Mouse (Mus musculus): ENCODE measurements around the gene CK137956.

The CK137956 gene

DNA sequence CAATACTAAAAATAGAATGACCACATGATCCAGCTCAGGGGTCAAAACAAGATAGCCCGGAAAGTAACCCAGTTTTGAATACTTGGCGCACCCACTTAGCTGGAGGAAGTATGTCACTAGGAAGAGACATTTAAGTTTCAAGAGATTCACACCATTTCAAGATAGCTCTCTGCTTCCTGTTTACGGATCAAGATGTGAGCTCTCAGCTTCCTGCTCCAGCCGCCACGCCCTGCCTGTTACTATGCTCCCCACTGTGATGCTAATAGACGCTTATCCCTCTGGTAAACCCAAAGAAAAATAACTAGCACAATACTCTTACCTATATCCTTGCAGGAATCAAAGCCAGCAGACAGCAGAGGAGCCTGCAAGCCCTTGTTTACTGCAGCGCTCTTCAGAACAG is 57.2 kb downstream of the CK137956 start:
- DNase-seq (ENCODE audit: low spot score), result no peak

- DNase-seq (ENCODE audit: low spot score), result no peak
Measured at GRCm38 (mm10) chr4:127907151-127907550, 63.6 kb downstream of the CK137956 start.

GRCm38 (mm10) chr4:127903954-127904353 is 66.8 kb downstream of the CK137956 start:
- no peak for DNase-seq (ENCODE audit: low spot score)

DNA sequence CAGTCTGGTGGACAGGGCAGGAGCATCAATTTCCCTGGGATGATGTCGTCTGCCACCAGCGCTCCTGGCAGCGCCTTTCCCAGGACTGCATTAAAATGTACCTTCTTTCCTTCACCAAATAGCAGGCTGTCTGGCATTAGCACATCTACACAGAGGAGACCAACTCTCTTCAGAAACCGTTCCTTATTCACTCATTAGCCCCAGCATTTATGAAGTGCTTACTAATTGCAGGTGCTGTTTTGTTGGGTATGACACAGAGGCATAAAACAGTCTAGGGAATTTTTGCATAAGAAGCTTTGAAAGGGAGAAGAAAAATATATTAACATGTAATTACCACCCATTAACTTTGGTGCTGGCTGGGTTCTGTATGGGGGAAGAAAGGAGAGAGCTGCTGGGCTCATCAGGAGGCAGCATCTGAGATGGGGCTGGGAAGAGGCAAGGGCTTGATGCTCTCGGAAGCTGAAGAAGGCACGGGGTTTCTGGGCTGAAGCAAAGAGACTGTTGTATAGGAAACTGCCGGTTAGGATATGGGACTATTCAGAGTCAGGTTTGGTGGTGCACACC is 69.8 kb downstream of the CK137956 start:
- no peak for DNase-seq (ENCODE audit: low spot score)

DNA sequence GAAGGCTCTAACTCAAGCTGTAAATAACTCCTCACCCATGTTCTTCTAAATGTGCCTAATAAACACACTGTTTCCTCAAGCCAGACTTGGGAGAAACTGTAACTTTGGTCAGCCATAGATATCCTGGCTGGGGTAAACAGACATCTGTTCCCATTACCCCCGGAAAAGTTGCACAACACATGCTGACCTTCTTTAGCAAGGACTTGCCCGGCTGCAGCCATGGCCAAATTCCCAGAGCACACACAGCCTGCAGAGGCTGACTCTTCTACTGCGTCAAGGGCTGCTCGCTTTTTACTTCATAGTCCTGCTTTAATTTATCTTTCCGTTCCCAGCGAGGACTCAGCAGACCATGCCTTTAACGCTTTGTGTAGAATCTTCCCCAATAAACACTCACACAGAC is 81.7 kb downstream of the CK137956 start:
- no peak for DNase-seq (ENCODE audit: low spot score)

DNA sequence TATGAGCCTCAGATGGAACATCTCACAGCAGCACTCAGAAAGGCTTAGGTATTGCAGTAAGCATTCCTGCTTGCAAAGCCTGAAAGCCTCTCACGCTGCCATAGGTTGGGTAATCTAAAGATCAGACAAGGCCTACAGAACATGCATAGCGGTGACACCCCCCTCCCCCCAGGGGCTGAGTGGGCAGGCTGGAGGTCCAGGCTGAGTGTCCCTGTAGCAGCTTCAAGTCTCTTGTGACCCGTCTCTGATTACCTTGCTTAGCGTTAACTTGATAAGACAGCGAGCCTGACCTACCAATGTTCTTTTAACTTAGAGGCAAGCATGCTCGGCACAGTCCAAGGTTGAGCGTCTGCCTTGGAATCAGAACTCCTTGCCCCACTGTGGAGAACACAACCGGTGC is 91.8 kb downstream of the CK137956 start:
- DNase-seq (ENCODE audit: low spot score), result no peak

All from lung, postnatal 25 days (tissue).